Mouse (Mus musculus) hindbrain, postnatal 0 days (tissue): ENCODE data around the gene Hsd17b14. TPM values are rescaled to one million over a fixed set of nuclear protein-coding genes. Genes with fewer than 3 reads are reported as not detected.

Experiments
- ATAC-seq: fragments of 200-750 bp; cut with Nextera tagmentation; 2 replicates; pipeline ENCODE4 v1.8.0; 2017; ENCODE audit warnings: mild to moderate bottlenecking, moderate TSS enrichment, moderate library complexity
- DNase-seq: peaks from one replicate; pipeline ENCODE4 v3.0.0-alpha.2; 2015; ENCODE audit warnings: low spot score
- H3K27ac ChIP-seq: fragments of 300-500 bp; sonication (generic); 2 replicates; pipeline ENCODE4 v1.5.1; 2014; ENCODE audit warnings: mild to moderate bottlenecking
- H3K27me3 ChIP-seq: fragments of 300-500 bp; sonication (generic); 2 replicates; pipeline ENCODE4 v1.6.1; 2014; ENCODE audit warnings: low read length, mixed read lengths; ENCODE audit not compliant: insufficient read depth
- H3K36me3 ChIP-seq: fragments of 300-500 bp; sonication (generic); 2 replicates; pipeline ENCODE4 v1.6.1; 2014; ENCODE audit warnings: low read length, mixed read lengths; ENCODE audit not compliant: insufficient read depth
- H3K4me1 ChIP-seq: fragments of 300-500 bp; sonication (generic); 2 replicates; pipeline ENCODE4 v1.6.1; 2014; ENCODE audit warnings: antibody characterized with exemption, low read length, mixed read lengths; ENCODE audit not compliant: insufficient read depth
- H3K4me2 ChIP-seq: fragments of 300-500 bp; sonication (generic); 2 replicates; pipeline ENCODE4 v1.6.1; 2014; ENCODE audit warnings: low read depth, mild to moderate bottlenecking, low read length, moderate library complexity, mixed read lengths
- H3K4me3 ChIP-seq: fragments of 300-500 bp; sonication (generic); 2 replicates; pipeline ENCODE4 v1.5.1; 2014; ENCODE audit warnings: low read length
- H3K9ac ChIP-seq: fragments of 300-500 bp; sonication (generic); replicated peaks from 2 replicates; pipeline ENCODE4 v1.6.1; 2014; ENCODE audit warnings: mild to moderate bottlenecking, low read length, moderate library complexity, mixed read lengths
- H3K9me3 ChIP-seq: fragments of 300-500 bp; sonication (generic); 2 replicates; pipeline ENCODE4 v1.6.1; 2016; ENCODE audit warnings: low read length, mixed read lengths
- CTCF ChIP-seq: IDR thresholded peaks from 2 replicates; pipeline ENCODE4 v1.5.1; 2016; ENCODE audit warnings: antibody characterized with exemption, control low read depth, low read depth
- WGBS: fragments of 180-500 bp; shearing (Covaris S2); extraction: QIAGEN DNeasy Blood & Tissue Kit; methylation state at CpG from one replicate; pipeline ENCODE4 v1.1.7; 2014; 5-methylcytosine and 5-hydroxymethylcytosine counted together
- polyA plus RNA-seq: library from polyadenylated mRNA; unstranded; fragments of >200 nt; fragmentation: Nextera tagmentation; extraction: Ambion mirVana; gene quantifications from 2 replicates; pipeline ENCODE4 v1.2.1, GENCODE M21; 2015
- total RNA-seq: library from RNA; depleted of rRNA; stranded (reverse); fragments of >200 nt; gene quantifications from 2 replicates; pipeline ENCODE4 v1.2.3, GENCODE M21; 2014

Hsd17b14 gene
- total and polyA plus RNA-seq, 2 experiments from 2014 or later = 0.89 TPM; not detected in 1

DNA sequence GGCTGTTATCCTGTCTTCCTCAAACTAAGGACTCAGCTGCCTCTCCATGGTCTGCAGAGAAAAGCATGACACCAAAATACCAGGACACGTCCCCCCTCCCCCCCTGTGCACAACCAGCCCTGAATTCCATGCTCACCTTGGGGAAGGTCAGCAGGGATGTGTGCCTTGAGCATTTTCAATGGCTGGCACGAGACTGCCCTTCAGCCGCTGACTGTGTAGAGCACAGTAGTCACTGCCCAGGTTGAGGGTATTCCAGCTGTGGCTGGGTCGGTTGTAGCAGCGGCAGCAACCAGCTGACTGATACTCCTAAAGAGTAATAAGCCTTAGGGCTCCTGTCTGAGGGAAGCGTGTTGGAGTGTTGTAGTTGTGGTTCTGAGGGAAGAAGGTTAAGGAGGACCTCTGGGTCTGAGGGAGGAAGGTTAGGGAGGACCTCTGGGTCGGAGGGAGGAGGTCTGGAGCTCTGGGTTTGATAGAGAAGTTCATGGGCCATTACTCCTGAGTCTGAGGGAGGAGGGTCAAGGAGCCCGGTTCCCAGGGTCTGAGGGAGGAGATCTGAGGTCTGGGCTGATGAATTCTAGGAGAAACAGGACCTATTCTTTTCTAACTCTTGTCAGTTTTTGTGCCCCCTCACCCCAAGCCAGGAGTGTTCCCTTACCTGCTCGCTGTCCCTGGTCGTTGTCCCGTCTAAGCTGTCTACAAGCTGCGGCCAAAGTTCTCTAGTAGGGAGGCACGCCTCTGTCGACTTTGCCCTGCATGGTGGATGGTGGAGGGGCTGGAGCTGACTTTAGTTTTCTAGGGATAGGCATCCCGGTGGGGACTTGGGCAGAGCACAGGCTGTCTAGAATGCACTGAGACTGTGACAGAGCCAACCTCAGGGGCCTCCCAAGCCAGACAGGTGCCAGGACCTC lies 20.0 kb downstream of the Hsd17b14 start:
- Histone ChIP-seq H3K9me3 (no peaks in the 10 kb centered on the region), H3K4me3 (no peak overlapping the region), H3K27me3 (no peaks in the 10 kb centered on the region), H3K4me2 (no peak overlapping the region), H3K4me1 (peaks cover 9% of the 10 kb centered on the region), H3K36me3 (peaks cover 10% of the 10 kb centered on the region; the same call in 1 of the 2 replicates), H3K9ac (no peak overlapping the region), H3K27ac (no peak overlapping the region)
- WGBS = 84% methylated on average over 15 of the region's 15 CpGs
- DNase-seq = no peak
- no peak for TF ChIP-seq CTCF
- ATAC-seq = no peak

DNA sequence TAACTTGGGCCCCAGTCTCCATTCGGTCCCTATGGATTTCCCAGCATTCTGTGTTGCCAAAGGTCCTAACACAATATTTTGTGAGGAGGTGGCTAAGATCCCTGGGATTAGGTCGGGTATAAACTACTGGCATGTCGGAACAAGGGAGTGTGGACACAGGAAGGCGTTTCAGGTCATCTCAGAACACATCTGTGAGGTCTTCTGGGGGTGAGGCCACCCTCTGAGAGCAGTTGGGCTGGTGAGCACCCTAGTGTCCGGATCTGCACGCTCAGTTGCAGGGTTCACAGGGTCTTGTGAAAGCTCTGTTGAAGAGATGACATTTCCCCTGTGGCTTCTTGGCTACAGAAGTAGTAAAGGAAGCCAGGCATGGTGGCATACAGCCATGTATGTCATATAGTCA lies 31.2 kb downstream of the Hsd17b14 start:
- no peaks in the 10 kb centered on the region for H3K9me3 ChIP-seq
- H3K4me1 ChIP-seq = no peaks in the 10 kb centered on the region
- no peak overlapping the region for H3K4me3 ChIP-seq
- no peak overlapping the region for H3K27ac ChIP-seq
- no peak overlapping the region for H3K9ac ChIP-seq
- WGBS = 90% methylated on average over 6 of the region's 6 CpGs
- DNase-seq (no peak), ATAC-seq (no peak)
- H3K4me2 ChIP-seq = no peak overlapping the region
- H3K27me3 ChIP-seq = no peaks in the 10 kb centered on the region
- H3K36me3 ChIP-seq = peaks cover 5% of the 10 kb centered on the region
- TF ChIP-seq CTCF = no peak

DNA sequence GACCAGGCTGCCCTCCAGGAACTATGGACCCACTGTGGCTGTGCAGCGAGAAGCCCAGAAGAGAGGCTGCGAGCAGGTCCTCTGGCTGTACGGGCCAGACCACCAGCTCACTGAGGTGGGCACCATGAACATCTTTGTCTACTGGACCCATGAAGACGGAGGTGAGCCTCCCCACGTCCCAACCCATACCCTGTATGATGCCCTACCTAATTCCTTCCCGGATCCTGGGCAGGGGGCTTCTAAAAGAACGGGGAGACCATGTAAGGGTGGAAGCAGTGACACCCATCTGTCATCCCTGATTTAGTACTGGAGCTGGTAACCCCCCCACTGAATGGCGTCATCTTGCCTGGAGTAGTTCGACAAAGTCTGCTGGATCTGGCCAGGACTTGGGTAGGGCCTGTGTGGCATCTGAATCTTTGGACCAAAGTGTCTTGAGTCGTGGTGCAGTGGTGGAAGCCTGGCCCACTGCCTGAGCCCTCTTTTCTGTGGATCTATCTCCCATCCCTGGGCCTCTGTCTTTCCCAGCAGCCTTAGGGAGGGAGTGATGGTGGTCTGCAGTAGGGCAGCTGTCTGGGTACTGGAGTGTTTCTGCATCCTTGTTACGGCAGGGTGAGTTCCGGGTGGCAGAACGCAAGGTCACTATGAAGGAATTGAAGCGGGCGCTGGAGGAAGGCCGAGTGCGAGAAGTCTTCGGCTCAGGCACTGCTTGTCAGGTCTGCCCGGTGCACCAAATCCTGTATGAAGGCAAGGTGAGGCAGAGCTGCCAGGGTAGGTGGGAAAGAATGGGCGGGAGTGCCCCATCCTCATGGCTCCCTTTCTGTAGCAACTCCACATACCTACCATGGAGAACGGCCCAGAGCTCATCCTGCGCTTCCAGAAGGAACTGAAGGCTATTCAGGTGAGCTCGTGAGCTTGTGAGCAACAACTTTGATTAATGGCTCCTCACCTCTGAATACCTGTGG lies 33.2 kb downstream of the Hsd17b14 start:
- no peaks in the 10 kb centered on the region for H3K9me3 ChIP-seq
- TF ChIP-seq CTCF = no peak
- no peaks in the 10 kb centered on the region for H3K27me3 ChIP-seq
- no peaks in the 10 kb centered on the region for H3K4me1 ChIP-seq
- ATAC-seq (no peak), DNase-seq (no peak)
- H3K27ac ChIP-seq = no peak overlapping the region
- H3K4me2 ChIP-seq = no peak overlapping the region
- H3K4me3 ChIP-seq = no peak overlapping the region
- whole genome bisulfite sequencing = 93% methylated on average over 23 of the region's 23 CpGs
- H3K9ac ChIP-seq = no peak overlapping the region
- peaks cover 5% of the 10 kb centered on the region for H3K36me3 ChIP-seq

DNA sequence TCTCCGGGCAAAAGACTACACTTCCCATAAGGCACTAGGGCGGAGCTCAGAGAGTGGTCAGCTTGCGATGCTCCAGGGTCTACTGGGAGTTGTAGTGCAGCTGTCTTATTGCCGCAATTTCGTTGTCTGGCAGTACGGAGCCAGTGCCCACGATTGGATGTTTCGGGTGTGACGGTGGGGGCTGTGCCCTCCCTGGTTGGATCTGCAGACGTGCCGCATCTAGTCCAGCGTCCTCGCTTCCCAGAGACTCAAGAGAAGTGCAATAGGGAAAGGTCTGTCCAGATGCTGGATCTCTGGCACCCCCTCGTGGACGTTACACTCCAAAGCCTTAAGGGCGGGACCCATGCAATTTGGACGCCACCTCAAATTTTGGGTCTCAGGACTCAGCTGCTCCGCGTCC lies 34.5 kb downstream of the Hsd17b14 start:
- Histone ChIP-seq H3K9me3 (no peaks in the 10 kb centered on the region), H3K4me3 (peak overlapping the region; percentile 35), H3K4me2 (peak overlapping the region; percentile 59), H3K4me1 (no peaks in the 10 kb centered on the region), H3K27me3 (no peaks in the 10 kb centered on the region), H3K27ac (peak overlapping the region; percentile 80; the same call in 1 of the 2 replicates), H3K36me3 (peaks cover 5% of the 10 kb centered on the region), H3K9ac (no peak overlapping the region)
- DNase-seq = peak; percentile 98
- 3% methylated on average over 19 of the region's 19 CpGs for WGBS
- ATAC-seq = peak; percentile 99
- peak; percentile 93 for TF ChIP-seq CTCF

DNA sequence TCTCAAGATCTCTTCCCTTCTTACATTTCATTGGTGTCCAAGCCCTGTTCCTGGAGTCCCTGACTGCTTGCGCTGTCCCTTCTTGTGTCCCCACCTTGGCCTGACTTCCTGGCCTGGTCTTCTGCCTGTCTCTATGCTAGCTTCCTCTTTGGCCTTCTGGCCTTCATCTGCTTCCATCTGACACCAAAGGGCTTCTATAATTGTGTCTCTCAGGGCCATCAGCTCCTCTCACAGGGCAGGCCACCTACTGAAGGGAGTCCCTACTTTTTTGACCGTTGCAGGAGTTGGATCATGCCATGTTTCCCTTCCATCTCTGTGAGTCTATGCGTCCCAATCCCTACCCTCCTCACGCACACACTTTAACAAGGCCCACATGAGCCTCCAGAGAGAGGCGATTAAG lies 35.2 kb downstream of the Hsd17b14 start:
- no peak for TF ChIP-seq CTCF
- H3K9ac ChIP-seq = no peak overlapping the region
- no peak for ATAC-seq
- H3K9me3 ChIP-seq = no peaks in the 10 kb centered on the region
- H3K27me3 ChIP-seq = no peaks in the 10 kb centered on the region
- H3K4me1 ChIP-seq = no peaks in the 10 kb centered on the region
- DNase-seq = no peak
- no peak overlapping the region for H3K4me3 ChIP-seq
- no peak overlapping the region for H3K4me2 ChIP-seq
- H3K36me3 ChIP-seq = peaks cover 5% of the 10 kb centered on the region
- peak overlapping the region; percentile 49; the same call in 1 of the 2 replicates for H3K27ac ChIP-seq
- 98% methylated on average over 5 of the region's 5 CpGs for WGBS

DNA sequence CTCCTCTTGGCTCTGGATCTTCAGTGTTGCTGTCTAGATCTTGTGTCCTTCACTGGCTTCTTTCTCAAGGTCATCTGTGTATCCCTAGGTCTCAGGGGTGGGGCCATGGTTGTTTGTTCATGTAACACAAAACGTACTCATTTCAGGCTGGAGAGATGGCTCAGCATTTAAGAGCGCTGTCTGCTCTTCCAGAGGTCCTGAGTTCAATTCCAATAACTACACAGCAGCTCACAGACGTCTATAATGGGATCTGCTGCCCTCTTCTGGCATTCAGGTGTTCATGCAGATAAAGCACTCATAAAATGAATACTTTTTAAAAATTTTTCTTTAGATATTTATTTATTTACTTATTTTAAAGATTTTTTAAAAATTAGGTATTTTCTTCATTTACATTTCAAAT lies 36.2 kb downstream of the Hsd17b14 start:
- TF ChIP-seq CTCF = no peak; the same call in 1 of the 2 replicates
- Histone ChIP-seq H3K4me3 (no peak overlapping the region), H3K4me2 (no peak overlapping the region), H3K27me3 (no peaks in the 10 kb centered on the region), H3K4me1 (no peaks in the 10 kb centered on the region), H3K36me3 (peaks cover 3% of the 10 kb centered on the region; the same call in 1 of the 2 replicates), H3K9ac (no peak overlapping the region), H3K9me3 (no peaks in the 10 kb centered on the region), H3K27ac (no peak overlapping the region)
- WGBS = 60% methylated on average over 3 of the region's 3 CpGs
- no peak for ATAC-seq
- peak; percentile 12 for DNase-seq
